Mouse (Mus musculus) CH12.LX (cell line): ENCODE results near the gene Gm11563. TPM values are rescaled to one million over a fixed set of nuclear protein-coding genes. Genes with fewer than 3 reads are reported as not detected.

Experiments used
- DNase-seq: peaks from one replicate; pipeline ENCODE4 v3.0.0-alpha.2; 2013; ENCODE audit errors: extremely low read depth
- H3K27ac ChIP-seq: 2 replicates; pipeline ENCODE4 v1.5.1; 2012; ENCODE audit warnings: low read depth, mild to moderate bottlenecking, control low read depth, moderate library complexity; ENCODE audit not compliant: insufficient read depth
- H3K27me3 ChIP-seq: replicated peaks from 2 replicates; pipeline ENCODE3; 2012; ENCODE audit warnings: inconsistent platforms
- H3K36me3 ChIP-seq, 2 experiments: replicated peaks in 1 of 2; 2 replicates each; pipeline versions ENCODE3 to v1.6.1; 2012; ENCODE audit warnings: inconsistent platforms in 1 of 2, low read length in 1 of 2, mild to moderate bottlenecking in 1 of 2, mixed read lengths in 1 of 2, moderate library complexity in 1 of 2; ENCODE audit not compliant: control insufficient read depth in 1 of 2, insufficient read depth in 1 of 2
- H3K4me1 ChIP-seq, 2 experiments: 2 replicates each; pipeline ENCODE4 v1.6.1; 2012; ENCODE audit warnings: inconsistent platforms in 1 of 2, moderate library complexity in 1 of 2; ENCODE audit not compliant: insufficient read depth in 2 of 2, control insufficient read depth in 1 of 2
- H3K4me2 ChIP-seq: 2 replicates; pipeline ENCODE4 v1.6.1; 2012; ENCODE audit warnings: low read depth, mild to moderate bottlenecking, control low read depth; ENCODE audit not compliant: poor library complexity, insufficient read depth, severe bottlenecking
- H3K4me3 ChIP-seq, 3 experiments: fragments of 150-350 bp in 1 of 3; sonication (generic) in 1 of 3; replicated peaks in 1 of 3; 2 replicates each; pipeline versions ENCODE3 to v1.5.1; 2011 to 2012; ENCODE audit warnings: low read depth in 2 of 3, low read length in 2 of 3, mild to moderate bottlenecking in 2 of 3, moderate library complexity in 2 of 3, control low read depth in 1 of 3, improper control_type of control experiment in 1 of 3, inconsistent platforms in 1 of 3, mixed read lengths in 1 of 3; ENCODE audit not compliant: poor library complexity in 1 of 3
- H3K79me2 ChIP-seq: replicated peaks from 2 replicates; pipeline ENCODE4 v1.6.1; 2012; ENCODE audit warnings: mild to moderate bottlenecking, moderate library complexity; ENCODE audit not compliant: control insufficient read depth, poor library complexity, insufficient read depth, severe bottlenecking; ENCODE audit errors: extremely low read depth
- H3K9ac ChIP-seq: 2 replicates; pipeline ENCODE4 v1.6.1; 2012; ENCODE audit warnings: low read depth, mild to moderate bottlenecking, control low read depth, moderate library complexity; ENCODE audit not compliant: insufficient read depth
- H3K9me3 ChIP-seq: replicated peaks from 2 replicates; pipeline ENCODE3; 2012; ENCODE audit warnings: low read length, inconsistent platforms, mixed read lengths
- BHLHE40 ChIP-seq: IDR thresholded peaks from 2 replicates; pipeline ENCODE4 v1.6.1; 2011; ENCODE audit warnings: mild to moderate bottlenecking, low read depth, low read length, improper control_type of control experiment
- EP300 ChIP-seq: IDR thresholded peaks from 2 replicates; pipeline ENCODE4 v1.6.1; 2011; ENCODE audit warnings: low read length, improper control_type of control experiment
- ETS1 ChIP-seq: conservative IDR thresholded peaks from 2 replicates; pipeline ENCODE4 v1.6.1; 2012; ENCODE audit warnings: low read depth, mild to moderate bottlenecking, inconsistent platforms, low read length, improper control_type of control experiment, moderate library complexity
- GABPA ChIP-seq: IDR thresholded peaks from 2 replicates; pipeline ENCODE4 v1.6.1; 2012; ENCODE audit warnings: low read depth, low read length, improper control_type of control experiment, inconsistent platforms; ENCODE audit not compliant: insufficient replicate concordance
- IRF4 ChIP-seq: IDR thresholded peaks from 2 replicates; pipeline ENCODE4 v1.6.1; 2014; ENCODE audit warnings: low read depth, mild to moderate bottlenecking, inconsistent platforms, low read length, improper control_type of control experiment
- JUND ChIP-seq: conservative IDR thresholded peaks from 2 replicates; pipeline ENCODE4 v1.6.1; 2011; ENCODE audit warnings: low read depth, low read length, improper control_type of control experiment
- KAT2A ChIP-seq: IDR thresholded peaks from 2 replicates; pipeline ENCODE4 v1.6.1; 2012; ENCODE audit warnings: low read length, improper control_type of control experiment, inconsistent platforms; ENCODE audit not compliant: insufficient replicate concordance
- MAFK ChIP-seq: IDR thresholded peaks from 2 replicates; pipeline ENCODE4 v1.6.1; 2011; ENCODE audit warnings: low read length, improper control_type of control experiment; ENCODE audit not compliant: insufficient replicate concordance
- MAX ChIP-seq: IDR thresholded peaks from 2 replicates; pipeline ENCODE4 v1.6.1; 2011; ENCODE audit warnings: low read length, improper control_type of control experiment
- MAZ ChIP-seq: IDR thresholded peaks from 2 replicates; pipeline ENCODE4 v1.6.1; 2012; ENCODE audit warnings: low read depth, mild to moderate bottlenecking, inconsistent platforms, low read length, improper control_type of control experiment, moderate library complexity
- MYC ChIP-seq: IDR thresholded peaks from 2 replicates; pipeline ENCODE4 v1.6.1; 2011; ENCODE audit warnings: low read depth, mild to moderate bottlenecking, improper control_type of control experiment, low read length
- NELFE ChIP-seq: IDR thresholded peaks from 2 replicates; pipeline ENCODE4 v1.6.1; 2011; ENCODE audit warnings: low read depth, low read length, improper control_type of control experiment
- NRF1 ChIP-seq: IDR thresholded peaks from 2 replicates; pipeline ENCODE4 v1.6.1; 2014; ENCODE audit warnings: low read depth, mild to moderate bottlenecking, inconsistent platforms, low read length, improper control_type of control experiment, moderate library complexity
- PAX5 ChIP-seq: IDR thresholded peaks from 2 replicates; pipeline ENCODE4 v1.6.1; 2012; ENCODE audit warnings: low read length, inconsistent platforms, mixed read lengths
- POLR2A ChIP-seq: IDR thresholded peaks from 2 replicates; pipeline ENCODE4 v1.6.1; 2011; ENCODE audit warnings: low read depth, mild to moderate bottlenecking, improper control_type of control experiment, low read length
- RCOR1 ChIP-seq: conservative IDR thresholded peaks from 2 replicates; pipeline ENCODE4 v1.6.1; 2012; ENCODE audit warnings: low read depth, mild to moderate bottlenecking, inconsistent platforms, low read length, improper control_type of control experiment
- SIN3A ChIP-seq: IDR thresholded peaks from 2 replicates; pipeline ENCODE4 v1.6.1; 2012; ENCODE audit warnings: low read length, improper control_type of control experiment, inconsistent platforms
- TBP ChIP-seq: conservative IDR thresholded peaks from 2 replicates; pipeline ENCODE4 v1.6.1; 2011; ENCODE audit warnings: low read depth, low read length, improper control_type of control experiment
- UBTF ChIP-seq: IDR thresholded peaks from 2 replicates; pipeline ENCODE4 v1.6.1; 2012; ENCODE audit warnings: low read depth, mild to moderate bottlenecking, inconsistent platforms, low read length, improper control_type of control experiment, moderate library complexity
- USF1 ChIP-seq: IDR thresholded peaks from 2 replicates; pipeline ENCODE4 v1.6.1; 2014; ENCODE audit warnings: low read depth, mild to moderate bottlenecking, inconsistent platforms, low read length, improper control_type of control experiment
- USF2 ChIP-seq: conservative IDR thresholded peaks from 2 replicates; pipeline ENCODE4 v1.6.1; 2011; ENCODE audit warnings: low read depth, low read length, improper control_type of control experiment
- ZMIZ1 ChIP-seq: IDR thresholded peaks from 2 replicates; pipeline ENCODE4 v1.6.1; 2012; ENCODE audit warnings: low read depth, mild to moderate bottlenecking, inconsistent platforms, low read length, improper control_type of control experiment
- dilution Hi-C: fragments of 300-500 bp; cut with MboI; formaldehyde crosslinking; loops from 2 replicates; pipeline ENCODE4 v1.14.3; 2020; ENCODE audit warnings: low sequenced_read_pairs; ENCODE audit not compliant: extremely low pct_unique_long_range_greater_than_20kb, extremely low pct_ligation_motif_present
- in situ Hi-C: fragments of 300-500 bp; cut with MboI; formaldehyde crosslinking; loops from 3 replicates; pipeline ENCODE4 v1.14.3; 2019; ENCODE audit warnings: low sequenced_read_pairs, low pct_ligation_motif_present, low pct_unique_long_range_greater_than_20kb, mixed read lengths
- polyA plus RNA-seq: library from polyadenylated mRNA; unstranded; fragments of >175 nt; gene quantifications from 2 replicates; pipeline ENCODE4 v1.2.1, GENCODE M21; 2012; ENCODE audit warnings: low read depth; ENCODE audit not compliant: insufficient read length
- total RNA-seq, 2 experiments: library from RNA; depleted of rRNA; stranded (reverse); fragments of 300-350 nt in 1 of 2; fragments of >200 nt in 1 of 2; gene quantifications; 2 replicates each; pipeline ENCODE4 v1.2.3; 2012 to 2014

The Gm11563 gene
- total and polyA plus RNA-seq, 3 experiments, result not detected

- Histone ChIP-seq H3K4me3 (no peak overlapping the region), H3K9ac (no peak overlapping the region)
- dilution Hi-C loops, result no loop called here
Observed at GRCm38 (mm10) chr11:99662802-99663201, 4.0 kb upstream of the Gm11563 start.

GRCm38 (mm10) chr11:99659256-99659655 is 496 bp upstream of the Gm11563 start:
- no peak for TF ChIP-seq BHLHE40
- no peak for TF ChIP-seq EP300
- TF ChIP-seq SIN3A, result no peak
- no peak for TF ChIP-seq MAZ
- no peak for TF ChIP-seq KAT2A
- TF ChIP-seq MAX, result no peak
- no peak for TF ChIP-seq UBTF
- TF ChIP-seq ZMIZ1, result no peak
- TF ChIP-seq POLR2A, result no peak
- no peak for TF ChIP-seq JUND
- no peak for TF ChIP-seq USF1
- TF ChIP-seq USF2, result no peak
- no peak for TF ChIP-seq GABPA
- TF ChIP-seq MYC, result no peak
- TF ChIP-seq ETS1, result no peak
- TF ChIP-seq NELFE, result no peak
- TF ChIP-seq MAFK, result no peak
- dilution Hi-C loops, result no loop called here
- in situ Hi-C loops, result no loop called here
- Histone ChIP-seq H3K4me3 (no peak overlapping the region), H3K36me3 (no peaks in the 10 kb centered on the region), H3K4me2 (no peak overlapping the region), H3K79me2 (no peaks in the 10 kb centered on the region), H3K9ac (no peak overlapping the region), H3K27ac (no peak overlapping the region), H3K9me3 (peaks cover 5% of the 10 kb centered on the region), H3K27me3 (peaks cover 64% of the 10 kb centered on the region), H3K4me1 (peaks cover 0 to 2% of the 10 kb centered on the region in 2 experiments; a peak in 1 of 4 replicates)
- DNase-seq, result no peak

More at GRCm38 (mm10) chr11:99662802-99663201, 4.0 kb upstream of the Gm11563 start:
- no peak for TF ChIP-seq TBP
- no peak for TF ChIP-seq IRF4
- TF ChIP-seq USF2, result no peak
- no peak for TF ChIP-seq NRF1
- no peak for TF ChIP-seq JUND
- no peak for TF ChIP-seq KAT2A
- TF ChIP-seq RCOR1, result no peak
- no peak for TF ChIP-seq MYC
- TF ChIP-seq PAX5, result no peak
- no peak for TF ChIP-seq MAFK
- H3K79me2 ChIP-seq, result no peaks in the 10 kb centered on the region
- H3K36me3 ChIP-seq, result no peaks in the 10 kb centered on the region
- no peaks in the 10 kb centered on the region; a peak in 1 of 4 replicates for H3K4me1 ChIP-seq
- H3K27ac ChIP-seq, result no peak overlapping the region
- in situ Hi-C loops, result no loop called here
- H3K27me3 ChIP-seq, result peaks cover 65% of the 10 kb centered on the region
- H3K4me2 ChIP-seq, result no peak overlapping the region
- DNase-seq, result no peak
- H3K9me3 ChIP-seq, result peaks cover 5% of the 10 kb centered on the region
